Mouse (Mus musculus) forebrain, embryonic 14.5 days (tissue): Measurements from ENCODE around the gene Fads3. TPM values are rescaled to one million over a fixed set of nuclear protein-coding genes. Genes with fewer than 3 reads are reported as not detected.

Experiments
- ATAC-seq: fragments of 200-750 bp; cut with Nextera tagmentation; 2 replicates; pipeline ENCODE4 v1.8.0; 2017; ENCODE audit warnings: mild to moderate bottlenecking, moderate library complexity
- DNase-seq: peaks from one replicate; pipeline ENCODE4 v3.0.0-alpha.2; 2015; ENCODE audit warnings: low spot score
- H3K27ac ChIP-seq: fragments of 300-500 bp; sonication (generic); 2 replicates; pipeline ENCODE4 v1.5.1; 2014; ENCODE audit warnings: low read depth, mild to moderate bottlenecking, control low read depth, low read length, moderate library complexity
- H3K27me3 ChIP-seq: fragments of 300-500 bp; sonication (generic); replicated peaks from 2 replicates; pipeline ENCODE4 v1.6.1; 2014; ENCODE audit warnings: low read length, control low read depth, mixed read lengths; ENCODE audit not compliant: control insufficient read depth, insufficient read depth
- H3K36me3 ChIP-seq: fragments of 300-500 bp; sonication (generic); 2 replicates; pipeline ENCODE4 v1.6.1; 2014; ENCODE audit warnings: low read length, control low read depth; ENCODE audit not compliant: control insufficient read depth, insufficient read depth
- H3K4me1 ChIP-seq: fragments of 300-500 bp; sonication (generic); 2 replicates; pipeline ENCODE4 v1.6.1; 2014; ENCODE audit warnings: antibody characterized with exemption, low read length, control low read depth; ENCODE audit not compliant: control insufficient read depth, insufficient read depth
- H3K4me2 ChIP-seq: fragments of 300-500 bp; sonication (generic); 2 replicates; pipeline ENCODE4 v1.6.1; 2014; ENCODE audit warnings: mild to moderate bottlenecking, control low read depth, low read length
- H3K4me3 ChIP-seq: fragments of 300-500 bp; sonication (generic); 2 replicates; pipeline ENCODE4 v1.5.1; 2014; ENCODE audit warnings: low read depth, low read length, control low read depth
- H3K9ac ChIP-seq: fragments of 300-500 bp; sonication (generic); 2 replicates; pipeline ENCODE4 v1.6.1; 2014; ENCODE audit warnings: mild to moderate bottlenecking, low read length, control low read depth, moderate library complexity
- H3K9me3 ChIP-seq: fragments of 300-500 bp; sonication (generic); replicated peaks from 2 replicates; pipeline ENCODE4 v1.6.1; 2016; ENCODE audit warnings: low read length, control low read depth, mixed read lengths; ENCODE audit not compliant: control insufficient read depth
- WGBS: fragments of 180-500 bp; shearing (Covaris S2); extraction: QIAGEN DNeasy Blood & Tissue Kit; methylation state at CpG from one replicate; pipeline ENCODE4 v1.1.7; 2014; 5-methylcytosine and 5-hydroxymethylcytosine counted together
- polyA plus RNA-seq: library from polyadenylated mRNA; unstranded; fragments of >200 nt; fragmentation: Nextera tagmentation; extraction: Ambion mirVana; gene quantifications from 2 replicates; pipeline ENCODE4 v1.2.1, GENCODE M21; 2014

Gene Fads3
- polyA plus RNA-seq, 1 experiment from 2014 or later: 9.6 TPM

DNA sequence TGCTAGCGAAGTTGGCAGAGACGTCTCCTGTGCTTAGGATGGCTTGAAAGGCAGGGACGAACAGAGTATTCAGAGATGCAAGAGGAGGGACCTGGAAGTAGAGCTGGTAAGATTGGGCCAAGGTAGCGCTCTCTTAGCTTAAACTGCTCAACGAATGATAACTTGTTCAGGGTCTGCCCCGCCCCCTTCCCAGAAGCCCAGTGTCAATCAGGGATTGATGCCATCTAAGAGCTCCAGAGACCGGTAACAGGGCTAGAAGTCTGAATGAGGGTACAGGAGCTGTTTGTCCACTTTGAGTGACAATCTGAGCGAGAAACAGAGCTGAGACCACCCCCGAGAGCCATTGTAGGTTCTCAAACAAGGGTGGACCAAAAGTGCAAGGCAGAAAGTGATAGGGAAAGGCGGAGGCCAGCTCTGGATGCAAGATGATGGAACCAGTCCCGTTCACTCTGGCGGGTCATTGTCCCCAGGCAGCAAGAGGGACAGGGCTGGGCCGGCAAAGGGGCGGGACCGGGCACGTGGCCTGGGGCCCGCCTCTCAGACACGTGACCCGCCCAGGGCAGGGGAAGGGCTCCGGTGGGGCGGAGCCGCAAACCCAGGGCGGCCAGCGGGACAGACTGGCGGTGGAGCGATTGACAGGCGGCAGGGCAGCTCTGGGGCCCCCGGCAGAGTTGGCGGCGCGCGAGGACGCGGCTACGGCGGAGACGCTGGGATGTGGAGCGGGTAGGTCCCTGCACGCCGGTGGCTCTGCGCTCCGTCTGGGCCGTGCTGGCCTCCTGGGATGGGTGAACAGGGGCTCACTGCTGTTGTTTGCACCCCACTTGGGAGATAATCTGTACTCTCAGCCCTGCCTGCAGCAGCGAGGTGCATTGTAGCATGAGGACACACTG, 23.5 kb upstream of the Fads3 start:
- Histone ChIP-seq H3K9ac (peak overlapping the region; percentile 66), H3K4me2 (peak overlapping the region; percentile 76), H3K4me3 (peak overlapping the region; percentile 45), H3K9me3 (no peaks in the 10 kb centered on the region), H3K27ac (peak overlapping the region; percentile 21; the same call in 1 of the 2 replicates), H3K36me3 (no peaks in the 10 kb centered on the region), H3K4me1 (peaks cover 11% of the 10 kb centered on the region), H3K27me3 (no peaks in the 10 kb centered on the region)
- peak; percentile 97 for ATAC-seq
- 5% methylated on average over 44 of the region's 44 CpGs for WGBS
- peak; percentile 90 for DNase-seq

DNA sequence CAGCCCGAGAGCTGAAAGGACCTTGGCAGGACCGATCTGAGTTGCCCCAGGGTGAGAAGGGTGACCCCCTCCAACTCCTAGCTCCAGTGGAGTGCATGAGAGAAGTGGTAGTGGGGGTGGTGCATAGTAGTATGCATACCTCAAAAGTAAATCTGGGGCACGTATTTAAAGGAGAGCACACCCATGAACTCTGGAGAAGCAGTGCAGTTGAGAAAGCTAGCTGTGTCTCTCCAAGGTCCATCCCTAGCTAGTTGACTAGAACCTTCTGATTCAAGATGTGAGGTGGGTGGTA, 22.9 kb upstream of the Fads3 start:
- Histone ChIP-seq H3K27me3 (no peaks in the 10 kb centered on the region), H3K4me2 (peak overlapping the region; percentile 76), H3K9ac (peak overlapping the region; percentile 66), H3K9me3 (no peaks in the 10 kb centered on the region), H3K36me3 (no peaks in the 10 kb centered on the region), H3K4me3 (peak overlapping the region; percentile 45), H3K27ac (no peak overlapping the region), H3K4me1 (peaks cover 11% of the 10 kb centered on the region)
- no peak; the same call in 1 of the 2 replicates for ATAC-seq
- 8% methylated on average over 3 of the region's 3 CpGs for WGBS
- no peak for DNase-seq

GRCm38 (mm10) chr19:10019214-10019760, 22.1 kb upstream of the Fads3 start:
- H3K9ac ChIP-seq: no peak overlapping the region
- peaks cover 11% of the 10 kb centered on the region for H3K4me1 ChIP-seq
- no peak overlapping the region for H3K4me3 ChIP-seq
- H3K27ac ChIP-seq: no peak overlapping the region
- H3K4me2 ChIP-seq: peak overlapping the region; percentile 76
- ATAC-seq (no peak), DNase-seq (no peak)
- H3K36me3 ChIP-seq: no peaks in the 10 kb centered on the region
- no peaks in the 10 kb centered on the region for H3K27me3 ChIP-seq
- no peaks in the 10 kb centered on the region for H3K9me3 ChIP-seq
- WGBS: 65% methylated on average over 4 of the region's 4 CpGs

DNA sequence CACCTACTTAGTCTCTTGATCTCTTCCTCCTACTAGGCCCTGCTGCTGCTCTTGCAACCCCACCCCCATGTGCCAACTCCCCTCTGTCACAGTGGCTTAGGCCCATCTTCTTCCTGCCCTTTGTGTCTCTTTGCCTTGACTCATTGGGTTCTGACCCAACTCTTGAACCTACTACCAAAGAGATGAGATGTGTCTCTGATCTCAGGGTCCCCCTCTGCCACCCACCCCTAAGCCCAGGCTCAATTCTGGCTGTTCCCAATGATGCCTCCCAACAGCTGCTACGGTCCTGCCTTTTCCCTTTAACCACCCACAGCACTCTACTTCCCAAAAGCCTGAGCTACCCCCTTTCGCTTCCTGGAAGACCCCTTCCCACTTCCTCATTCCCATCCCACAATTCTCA, 19.4 kb upstream of the Fads3 start:
- no peak overlapping the region for H3K4me2 ChIP-seq
- no peaks in the 10 kb centered on the region for H3K36me3 ChIP-seq
- peaks cover 20% of the 10 kb centered on the region for H3K4me1 ChIP-seq
- ATAC-seq (no peak), DNase-seq (no peak)
- WGBS: 89% methylated on average over 2 of the region's 2 CpGs
- H3K4me3 ChIP-seq: no peak overlapping the region
- H3K27me3 ChIP-seq: no peaks in the 10 kb centered on the region
- no peak overlapping the region for H3K9ac ChIP-seq
- no peak overlapping the region for H3K27ac ChIP-seq
- H3K9me3 ChIP-seq: no peaks in the 10 kb centered on the region

GRCm38 (mm10) chr19:10022414-10023303, 18.7 kb upstream of the Fads3 start:
- ATAC-seq (no peak), DNase-seq (peak; percentile 55)
- Histone ChIP-seq H3K27ac (no peak overlapping the region), H3K4me3 (no peak overlapping the region), H3K4me1 (peaks cover 20% of the 10 kb centered on the region), H3K9me3 (no peaks in the 10 kb centered on the region), H3K9ac (no peak overlapping the region), H3K4me2 (no peak overlapping the region), H3K27me3 (no peaks in the 10 kb centered on the region), H3K36me3 (peaks cover 3% of the 10 kb centered on the region; the same call in 1 of the 2 replicates)
- WGBS: 65% methylated on average over 5 of the region's 5 CpGs

- Histone ChIP-seq H3K4me2 (no peak overlapping the region), H3K27ac (no peak overlapping the region), H3K4me1 (peaks cover 18% of the 10 kb centered on the region; the same call in 1 of the 2 replicates), H3K9me3 (no peaks in the 10 kb centered on the region), H3K9ac (no peak overlapping the region), H3K4me3 (no peak overlapping the region), H3K27me3 (no peaks in the 10 kb centered on the region), H3K36me3 (peaks cover 4% of the 10 kb centered on the region; the same call in 1 of the 2 replicates)
- no peak for DNase-seq
- WGBS: 67% methylated on average over 9 of the region's 9 CpGs
- no peak for ATAC-seq
These were observed 18.0 kb upstream of the Fads3 start for GRCm38 (mm10) chr19:10023304-10023758.

- H3K9me3 ChIP-seq: no peaks in the 10 kb centered on the region
- no peaks in the 10 kb centered on the region for H3K27me3 ChIP-seq
- H3K36me3 ChIP-seq: peaks cover 4% of the 10 kb centered on the region; the same call in 1 of the 2 replicates
- WGBS: 16% methylated on average over 8 of the region's 8 CpGs
- H3K4me2 ChIP-seq: peak overlapping the region; percentile 14; the same call in 1 of the 2 replicates
- H3K4me1 ChIP-seq: peaks cover 9% of the 10 kb centered on the region; the same call in 1 of the 2 replicates
- H3K4me3 ChIP-seq: no peak overlapping the region
- no peak overlapping the region for H3K9ac ChIP-seq
- ATAC-seq (peak; percentile 48), DNase-seq (peak; percentile 70)
- H3K27ac ChIP-seq: peak overlapping the region; percentile 39; the same call in 1 of the 2 replicates
These were observed 16.0 kb upstream of the Fads3 start for GRCm38 (mm10) chr19:10025169-10025875.

GRCm38 (mm10) chr19:10029746-10030145, 11.6 kb upstream of the Fads3 start:
- no peaks in the 10 kb centered on the region for H3K27me3 ChIP-seq
- H3K9ac ChIP-seq: no peak overlapping the region
- WGBS: 88% methylated on average over 2 of the region's 2 CpGs
- H3K4me3 ChIP-seq: no peak overlapping the region
- no peaks in the 10 kb centered on the region for H3K9me3 ChIP-seq
- peaks cover 4% of the 10 kb centered on the region; the same call in 1 of the 2 replicates for H3K36me3 ChIP-seq
- peaks cover 9% of the 10 kb centered on the region; the same call in 1 of the 2 replicates for H3K4me1 ChIP-seq
- no peak overlapping the region for H3K27ac ChIP-seq
- ATAC-seq (no peak), DNase-seq (no peak)
- no peak overlapping the region for H3K4me2 ChIP-seq
